Mouse (Mus musculus) testis, adult 2 months (tissue): Measurements from ENCODE around the gene Olfml1.

Source experiments
- CTCF ChIP-seq: fragments of 200-500 bp; IDR thresholded peaks from 2 replicates; pipeline ENCODE4 v1.5.1; 2012; ENCODE audit warnings: low read depth, mild to moderate bottlenecking, inconsistent platforms, low read length, moderate library complexity; ENCODE audit not compliant: control insufficient read depth, insufficient read depth, insufficient replicate concordance
- POLR2A ChIP-seq: fragments of 200-500 bp; IDR thresholded peaks from 2 replicates; pipeline ENCODE4 v1.6.1; 2012; ENCODE audit warnings: low read depth, mild to moderate bottlenecking, inconsistent platforms, low read length, moderate library complexity; ENCODE audit not compliant: control insufficient read depth

DNA sequence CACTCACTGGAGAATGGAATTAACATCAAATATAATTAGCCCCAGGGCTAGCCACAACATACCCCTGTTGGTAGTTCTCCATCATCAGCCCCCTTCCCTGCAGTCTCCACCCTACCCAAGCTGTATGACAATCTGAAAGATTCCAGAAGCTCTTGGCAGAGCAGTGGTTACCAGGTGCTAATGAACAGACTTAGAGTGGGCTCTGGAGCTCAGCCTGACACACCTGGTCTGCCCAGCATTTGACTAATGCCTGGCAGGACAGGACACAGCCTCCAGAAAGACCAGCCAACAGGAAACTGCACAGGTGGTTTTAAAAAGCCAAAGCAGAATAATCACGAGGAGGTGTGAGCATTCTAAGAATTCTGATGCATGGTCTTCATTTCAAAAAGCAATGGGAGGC, 13.8 kb upstream of the Olfml1 start:
- TF ChIP-seq CTCF (no peak), POLR2A (no peak)
